Mouse (Mus musculus) spleen, adult 2 months (tissue): ENCODE measurements around the gene Speer3. TPM values are rescaled to one million over a fixed set of nuclear protein-coding genes. Genes with fewer than 3 reads are reported as not detected.
"Not testable (repeated sequence)": the region's sequence is repeated elsewhere in the genome, so short reads cannot be mapped to it uniquely, and the experiment has no call there.

Source experiments
- DNase-seq, 2 experiments: peaks; one replicate each; pipeline versions ENCODE4 v3.0.0 to v3.0.0-alpha.2; 2012 to 2021; ENCODE audit warnings: low spot score in 2 of 2, low read depth in 1 of 2
- H3K27ac ChIP-seq: fragments of 200-500 bp; 2 replicates; pipeline ENCODE4 v1.5.1; 2012; ENCODE audit warnings: low read length, inconsistent platforms; ENCODE audit not compliant: insufficient read depth
- H3K27me3 ChIP-seq: fragments of 200-500 bp; 2 replicates; pipeline ENCODE4 v1.6.1; 2012; ENCODE audit warnings: mild to moderate bottlenecking, moderate library complexity, low read length, inconsistent platforms; ENCODE audit not compliant: control insufficient read depth, insufficient read depth
- H3K36me3 ChIP-seq: fragments of 200-500 bp; 2 replicates; pipeline ENCODE4 v1.6.1; 2012; ENCODE audit warnings: mild to moderate bottlenecking, low read length, inconsistent platforms; ENCODE audit not compliant: control insufficient read depth, insufficient read depth
- H3K4me1 ChIP-seq: fragments of 200-500 bp; 2 replicates; pipeline ENCODE4 v1.6.1; 2011; ENCODE audit warnings: inconsistent platforms; ENCODE audit not compliant: control insufficient read depth, insufficient read depth, insufficient read length
- H3K4me3 ChIP-seq: fragments of 200-500 bp; 2 replicates; pipeline ENCODE4 v1.5.1; 2011; ENCODE audit warnings: mild to moderate bottlenecking, inconsistent platforms; ENCODE audit not compliant: insufficient read depth, insufficient read length; ENCODE audit errors: extremely low read depth
- CTCF ChIP-seq: fragments of 200-500 bp; IDR thresholded peaks from 2 replicates; pipeline ENCODE4 v1.5.1; 2011; ENCODE audit warnings: mild to moderate bottlenecking, inconsistent platforms; ENCODE audit not compliant: insufficient read depth, insufficient read length, insufficient replicate concordance; ENCODE audit errors: extremely low read depth
- POLR2A ChIP-seq: fragments of 200-500 bp; IDR thresholded peaks from 2 replicates; pipeline ENCODE4 v1.6.1; 2011; ENCODE audit warnings: low read depth, low read length, inconsistent platforms
- WGBS: fragments of 180-500 bp; shearing (Covaris S2); methylation state at CpG from one replicate; pipeline ENCODE4 v1.1.7; 2018; 5-methylcytosine and 5-hydroxymethylcytosine counted together
- polyA plus RNA-seq: library from polyadenylated mRNA; depleted of rRNA; stranded (reverse); fragments of >200 nt; gene quantifications from 2 replicates; pipeline ENCODE4 v1.2.3, GENCODE M21; 2012; rRNA removed

The Speer3 gene
- polyA plus RNA-seq: not detected in 2 replicates

GRCm38 (mm10) chr5:13791319-13791718 is at the start of gene Speer3:
Gene Speer3, plus strand, starts transcription at chr5:13791619.
- WGBS: 70% methylated on average over 1 of the region's 1 CpGs

GRCm38 (mm10) chr5:13810496-13810895 is 19.1 kb downstream of the Speer3 start:
- not testable (repeated sequence) for H3K27ac ChIP-seq, DNase-seq, H3K4me1 ChIP-seq, H3K4me3 ChIP-seq, H3K36me3 ChIP-seq, H3K27me3 ChIP-seq
- 26% methylated on average over 2 of the region's 2 CpGs for WGBS

More at GRCm38 (mm10) chr5:13791319-13791718, at the start of gene Speer3:
- Histone ChIP-seq H3K27ac (no peak within 1 kb of the TSS), H3K36me3 (no peaks in the 10 kb centered on the region), H3K4me1 (no peaks in the 10 kb centered on the region), H3K27me3 (no peaks in the 10 kb centered on the region), H3K4me3 (no peak within 1 kb of the TSS)
- TF ChIP-seq CTCF (no peak), POLR2A (no peak)
- DNase-seq: no peak

GRCm38 (mm10) chr5:13825108-13825507 is 33.7 kb downstream of the Speer3 start:
- no peak overlapping the region for H3K4me3 ChIP-seq
- TF ChIP-seq CTCF: no peak
- no peak for TF ChIP-seq POLR2A
- no peaks in the 10 kb centered on the region for H3K36me3 ChIP-seq
- no peak overlapping the region for H3K27ac ChIP-seq
- H3K27me3 ChIP-seq: no peaks in the 10 kb centered on the region
- DNase-seq: no peak
- H3K4me1 ChIP-seq: no peaks in the 10 kb centered on the region

GRCm38 (mm10) chr5:13826708-13827107 is 35.3 kb downstream of the Speer3 start:
- Histone ChIP-seq H3K4me1 (no peaks in the 10 kb centered on the region), H3K27ac (no peak overlapping the region), H3K4me3 (no peak overlapping the region), H3K27me3 (no peaks in the 10 kb centered on the region), H3K36me3 (no peaks in the 10 kb centered on the region)
- DNase-seq: no peak
- TF ChIP-seq CTCF (no peak), POLR2A (no peak)

- Histone ChIP-seq H3K4me1 (no peaks in the 10 kb centered on the region), H3K27me3 (no peaks in the 10 kb centered on the region), H3K36me3 (no peaks in the 10 kb centered on the region), H3K4me3 (no peak overlapping the region), H3K27ac (no peak overlapping the region)
- no peak for DNase-seq
- TF ChIP-seq POLR2A: no peak
- no peak for TF ChIP-seq CTCF
Measured at GRCm38 (mm10) chr5:13844317-13844716, 52.9 kb downstream of the Speer3 start.

Other genes with a start within 250 kb of the Speer3 start
- 0.05 TPM in 1 of 2 replicates, not detected in the other for gene Sema3e, start 233.7 kb downstream of the Speer3 start, polyA plus RNA-seq